Mouse (Mus musculus): Measurements from ENCODE around the gene Zmynd8.
"Not testable (repeated sequence)": the region's sequence is repeated elsewhere in the genome, so short reads cannot be mapped to it uniquely, and the experiment has no call there.

The Zmynd8 gene

DNA sequence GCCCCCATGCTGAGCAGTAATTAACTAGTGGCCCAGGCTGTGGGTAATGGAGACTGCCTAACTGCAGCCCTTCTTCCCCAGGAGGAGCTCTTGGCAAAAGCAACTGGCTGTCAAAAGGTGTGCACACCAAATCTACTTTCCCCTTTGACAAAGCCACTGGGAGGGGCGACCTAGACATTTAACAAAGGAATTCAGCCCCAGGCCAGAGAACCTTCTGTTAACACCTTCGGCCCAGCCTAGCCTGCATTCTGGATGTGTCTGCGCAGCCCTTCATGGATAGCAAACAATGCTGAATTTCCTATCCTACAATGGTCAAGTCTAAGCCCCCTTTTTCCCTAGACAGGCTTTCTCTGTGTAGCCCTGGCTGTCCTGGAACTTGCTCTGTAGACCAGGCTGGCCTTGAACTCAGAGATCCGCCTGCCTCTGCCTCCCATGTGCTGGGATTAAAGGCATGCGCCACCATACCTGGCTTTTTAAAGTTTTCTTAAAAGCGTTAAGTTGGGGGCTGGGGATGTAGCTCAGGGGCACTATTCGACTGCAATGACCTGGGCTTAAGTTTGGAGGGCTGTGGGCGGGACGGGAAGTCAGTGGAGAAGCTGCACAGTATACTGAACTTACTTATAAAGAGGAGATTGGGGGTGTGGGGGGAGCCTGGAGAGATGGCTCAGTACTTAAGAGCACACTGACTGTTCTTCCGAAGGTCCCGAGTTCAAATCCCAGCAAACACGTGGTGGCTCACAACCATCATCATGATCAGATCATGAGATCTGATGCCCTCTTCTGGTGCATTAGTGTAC lies 90.4 kb downstream of the Zmynd8 start:
- DNase-seq (ENCODE audit: low spot score in 2 of 2): no peak

DNA sequence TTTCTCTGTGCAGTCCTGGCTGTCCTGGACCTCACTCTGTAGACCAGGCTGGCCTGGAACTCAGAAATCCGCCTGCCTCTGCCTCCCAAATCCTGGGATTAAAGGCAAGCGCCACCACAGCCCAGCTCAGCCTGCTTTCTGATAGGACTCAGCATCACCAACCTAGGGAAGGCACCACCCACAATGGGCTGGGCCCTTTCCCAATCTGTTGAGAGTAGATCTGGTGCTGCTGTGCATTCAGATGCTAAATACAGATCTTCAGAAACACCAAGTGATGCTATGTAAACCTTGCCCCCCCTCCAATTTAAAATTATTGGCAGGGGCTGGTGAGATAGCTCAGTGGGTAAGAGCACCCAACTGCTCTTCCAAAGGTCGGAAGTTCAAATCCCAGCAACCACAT lies 98.6 kb downstream of the Zmynd8 start:
- DNase-seq (ENCODE audit: low spot score in 2 of 2): not testable (repeated sequence)

DNA sequence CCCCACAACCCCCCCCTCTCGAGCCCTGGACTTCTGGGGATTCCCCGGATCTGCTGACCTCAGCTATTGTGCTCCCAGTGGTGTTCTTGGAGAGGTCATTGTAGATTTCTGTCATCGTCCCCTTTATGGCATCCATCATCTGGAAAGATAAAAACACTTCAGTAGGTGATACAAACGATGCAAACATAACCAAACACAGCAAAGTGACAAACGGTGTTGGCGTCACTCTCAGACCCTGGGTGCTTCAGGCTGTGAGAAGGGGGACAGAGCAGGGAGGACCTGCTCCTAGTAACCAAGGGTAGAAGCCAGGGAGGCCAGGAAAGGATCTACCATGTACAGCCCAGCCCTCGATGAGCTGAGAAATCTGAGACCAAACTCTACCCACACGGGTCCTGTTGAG lies 100.9 kb downstream of the Zmynd8 start:
- no peak for DNase-seq (ENCODE audit: low spot score in 2 of 2)

DNA sequence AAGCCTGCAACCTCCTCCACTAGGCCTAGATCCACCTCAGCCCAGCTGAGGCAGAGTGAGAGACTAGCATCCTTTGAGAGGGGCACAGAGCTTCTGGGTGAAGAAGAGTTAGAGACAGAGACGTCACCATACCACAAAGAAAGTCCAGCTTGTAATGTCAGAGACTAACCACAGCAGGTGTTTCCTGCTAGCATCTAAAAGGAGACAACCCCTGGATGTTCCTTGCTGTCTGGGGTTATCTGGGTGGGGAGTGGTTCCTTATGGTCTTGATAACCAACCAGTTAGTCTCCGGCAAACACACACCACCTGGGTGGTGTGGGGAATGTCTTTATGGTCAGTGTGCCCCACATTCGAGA lies 105.6 kb downstream of the Zmynd8 start:
- DNase-seq (ENCODE audit: low spot score in 2 of 2): no peak

DNA sequence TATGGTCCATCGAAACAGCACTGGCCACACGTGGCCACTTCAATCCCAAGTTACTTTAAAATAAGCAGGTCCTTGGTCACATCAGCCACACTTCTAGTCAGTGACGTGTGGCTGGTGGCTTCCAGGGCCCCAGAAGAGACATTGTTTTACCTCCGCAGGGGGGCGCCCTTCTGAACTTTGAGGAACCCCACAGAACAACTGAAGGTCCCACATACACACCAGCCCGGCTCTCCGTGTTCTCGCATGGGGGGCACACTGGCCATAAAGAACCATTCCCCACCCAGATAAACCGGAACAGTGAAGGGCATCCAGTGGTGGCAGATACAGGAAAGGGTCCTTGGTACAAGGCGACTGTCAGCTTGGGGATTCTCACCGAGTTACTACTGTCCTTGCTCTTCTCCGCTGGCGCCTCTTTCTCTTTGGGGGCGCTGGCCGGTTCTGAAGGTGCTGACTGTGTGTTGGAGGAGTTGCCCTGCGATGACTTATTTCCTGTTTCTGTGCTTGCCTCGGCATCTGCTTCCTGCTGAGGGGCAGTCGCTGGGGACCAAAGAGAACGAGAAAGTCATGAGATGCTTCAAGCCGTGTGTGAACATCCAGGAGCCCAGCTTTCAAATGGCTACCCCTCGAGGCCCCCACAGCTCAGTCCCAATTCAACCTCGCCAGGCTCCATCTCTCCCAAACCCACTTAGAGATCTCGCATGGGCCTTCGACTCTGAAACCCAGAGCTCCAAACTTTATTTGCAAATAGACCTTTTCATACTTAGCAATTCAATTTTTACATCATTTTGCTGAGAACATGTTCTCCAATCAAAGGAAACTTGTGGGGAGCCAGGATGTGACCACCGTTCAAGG lies 106.2 kb downstream of the Zmynd8 start:
- no peak for DNase-seq (ENCODE audit: low spot score in 2 of 2)

DNA sequence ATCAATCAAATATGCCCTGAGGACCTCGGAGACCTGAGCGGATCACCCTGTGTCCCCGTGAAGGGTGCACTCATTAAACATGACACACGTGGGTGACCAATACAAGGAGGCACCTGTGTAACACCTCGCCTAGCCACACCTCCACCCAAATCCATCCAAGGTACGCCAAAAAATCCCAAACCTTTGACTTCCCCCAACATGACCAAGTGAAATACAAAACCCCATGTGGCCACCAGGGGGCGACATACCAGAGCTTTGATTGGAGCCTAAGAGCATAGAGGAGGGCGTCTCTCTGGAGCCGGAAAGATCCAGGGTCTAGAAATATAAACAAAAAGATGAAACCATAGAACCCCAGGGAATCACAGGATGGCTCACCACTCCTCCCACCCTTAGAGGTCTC lies 107.2 kb downstream of the Zmynd8 start:
- DNase-seq (ENCODE audit: low spot score in 2 of 2): peak in 1 of 2 experiments; percentile 43

DNA sequence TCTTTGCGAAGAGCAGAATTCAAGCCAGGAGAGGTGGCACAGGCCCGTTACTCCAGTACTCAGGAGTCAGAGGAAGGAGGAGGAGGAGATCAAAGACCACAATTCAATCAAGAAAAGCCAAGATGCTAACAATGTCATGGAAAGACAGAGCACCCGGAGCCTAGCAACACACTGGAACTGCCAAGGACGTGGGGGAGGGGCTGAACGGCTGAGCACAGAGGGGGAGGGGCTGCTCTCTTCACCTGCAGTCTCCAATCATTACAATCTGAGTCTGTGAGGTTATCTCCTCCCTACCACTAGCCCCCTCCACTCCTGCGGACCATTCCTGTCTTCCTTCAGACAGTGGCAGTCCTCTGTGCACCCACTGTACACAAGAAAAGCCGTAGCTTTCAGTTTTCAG lies 107.8 kb downstream of the Zmynd8 start:
- DNase-seq (ENCODE audit: low spot score in 2 of 2): no peak

DNA sequence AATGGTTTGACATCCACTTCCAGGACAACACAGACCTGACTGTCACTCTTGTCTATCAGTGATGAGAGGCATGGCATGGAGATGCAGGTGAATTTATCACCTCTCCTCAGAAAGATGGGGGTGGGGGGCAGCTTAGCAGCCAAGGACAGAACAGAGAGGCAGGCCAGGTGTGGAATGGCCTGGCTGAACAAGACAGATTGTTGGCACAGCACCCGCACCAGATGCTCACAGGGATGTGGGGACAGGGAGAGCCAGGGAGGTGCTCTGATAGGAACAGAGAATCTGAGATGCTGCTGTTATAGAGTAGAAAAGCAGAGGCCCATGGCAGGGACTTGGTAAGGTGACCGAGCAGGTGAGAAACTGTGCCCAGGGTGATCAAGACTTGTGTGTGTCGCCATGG lies 109.1 kb downstream of the Zmynd8 start:
- DNase-seq (ENCODE audit: low spot score in 2 of 2): no peak

DNA sequence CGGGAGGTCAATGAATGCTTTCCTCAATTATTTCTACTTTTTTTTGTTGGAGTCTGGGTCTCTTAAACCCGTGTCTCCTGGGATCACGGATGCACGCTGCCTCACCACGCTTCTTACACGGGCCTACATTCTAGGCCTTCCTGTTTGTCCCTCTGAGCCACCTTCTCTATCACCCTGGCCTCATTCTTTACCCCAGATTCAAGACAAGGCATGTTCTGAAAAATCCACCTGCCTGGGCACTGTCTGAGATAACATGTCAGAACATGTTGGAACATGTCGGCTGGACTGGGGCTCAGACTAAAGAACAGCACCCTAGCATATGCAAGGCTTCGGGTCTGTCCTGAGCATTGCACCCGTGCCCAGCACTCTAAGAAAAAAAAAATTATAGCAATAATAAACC lies 110.0 kb downstream of the Zmynd8 start:
- no peak for DNase-seq (ENCODE audit: low spot score in 2 of 2)

DNA sequence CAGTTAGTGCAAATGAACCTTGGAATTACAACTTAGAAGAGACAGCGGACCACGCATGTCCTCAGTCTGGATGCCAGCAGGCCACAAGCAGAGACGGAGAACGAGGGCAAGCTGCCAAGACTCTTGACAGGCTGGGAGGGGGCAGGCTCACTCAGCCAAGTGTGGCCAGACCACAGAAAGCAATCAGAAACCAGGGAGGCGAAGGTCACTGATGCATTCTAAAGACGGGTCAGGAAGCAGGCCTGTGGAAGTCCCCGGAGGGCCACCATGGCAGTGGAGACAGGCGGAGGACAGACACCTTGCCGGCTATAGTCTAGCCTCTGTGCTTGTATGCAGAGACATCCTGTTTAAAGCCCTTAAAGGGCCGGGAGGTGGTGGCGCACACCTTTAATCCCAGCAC lies 110.8 kb downstream of the Zmynd8 start:
- peak; percentile 62 for DNase-seq (ENCODE audit: low spot score in 2 of 2)

DNA sequence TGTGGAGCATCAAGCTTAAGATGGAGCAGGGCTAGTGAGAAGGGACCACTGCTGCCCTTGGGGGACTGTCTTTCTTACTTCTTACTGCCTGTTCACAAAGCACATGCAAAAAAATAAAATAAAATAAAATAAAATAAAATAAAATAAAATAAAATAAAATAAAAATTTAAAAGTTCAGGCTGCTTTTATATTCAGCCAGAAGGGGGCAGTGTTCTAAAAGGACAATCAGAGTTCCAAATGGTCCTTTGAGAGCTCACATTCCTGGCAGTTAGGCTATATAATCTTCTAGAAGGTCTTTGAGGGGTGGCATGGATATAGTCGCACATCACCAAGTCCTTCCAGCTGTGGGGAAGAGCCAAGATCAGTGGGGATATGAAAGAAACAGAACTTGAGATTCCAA lies 112.3 kb downstream of the Zmynd8 start:
- DNase-seq (ENCODE audit: low spot score in 2 of 2): no peak

DNA sequence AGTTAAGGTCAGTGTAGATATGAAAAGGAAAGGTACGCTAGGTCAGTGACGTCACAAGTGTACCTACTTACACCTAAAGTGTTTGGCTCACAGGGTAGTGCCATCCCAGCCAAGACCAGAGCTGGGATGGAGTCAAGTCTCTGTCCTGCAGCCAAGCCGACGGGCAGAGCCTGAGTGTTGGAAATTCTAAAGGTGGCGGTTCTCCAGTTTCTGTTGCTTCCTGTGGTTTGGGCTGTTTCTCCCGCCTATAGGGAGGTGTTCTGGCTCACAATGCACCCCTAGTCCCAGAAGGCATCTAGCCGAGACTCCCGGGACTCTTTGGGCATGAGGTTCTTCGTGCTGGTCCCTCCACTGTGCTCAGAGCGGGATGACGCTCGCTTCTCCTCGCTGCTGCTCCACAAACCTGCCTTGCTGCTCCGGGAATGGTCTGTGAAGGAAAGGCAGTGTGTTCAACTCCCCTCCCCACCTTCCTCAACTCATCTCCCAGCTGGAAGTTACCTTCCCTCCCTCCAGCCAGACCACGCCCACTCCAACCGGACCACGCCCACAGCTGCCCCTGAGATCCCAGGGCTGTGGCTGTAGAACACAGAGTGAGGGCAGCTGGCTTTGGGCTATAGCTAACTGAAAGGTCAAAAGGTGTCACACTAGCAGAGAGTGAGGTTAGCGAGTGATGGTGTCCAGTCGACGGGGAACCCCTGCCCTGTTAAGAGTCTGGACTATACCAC lies 113.3 kb downstream of the Zmynd8 start:
- no peak for DNase-seq (ENCODE audit: low spot score in 2 of 2)

DNA sequence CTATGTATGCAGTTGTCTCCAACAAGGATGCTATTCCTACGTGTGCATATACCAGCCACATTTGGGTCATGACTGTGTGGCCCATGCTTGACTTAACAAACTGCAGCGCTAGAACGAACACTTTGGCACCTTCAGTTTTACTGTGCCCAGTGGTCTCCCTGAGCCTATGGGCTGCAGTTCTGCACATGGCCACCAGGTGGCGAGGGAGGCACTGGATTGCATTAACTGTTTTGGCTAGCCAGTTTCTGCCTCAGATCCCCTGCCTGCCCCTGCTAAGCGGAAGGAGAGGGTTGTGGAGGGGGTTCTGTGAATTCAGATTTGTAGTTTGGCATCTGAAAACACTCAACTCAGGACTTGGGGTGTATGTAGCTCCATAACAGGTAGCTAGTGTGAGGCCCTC lies 116.5 kb downstream of the Zmynd8 start:
- peak; percentile 70 to 86 for DNase-seq (ENCODE audit: low spot score in 2 of 2)

DNA sequence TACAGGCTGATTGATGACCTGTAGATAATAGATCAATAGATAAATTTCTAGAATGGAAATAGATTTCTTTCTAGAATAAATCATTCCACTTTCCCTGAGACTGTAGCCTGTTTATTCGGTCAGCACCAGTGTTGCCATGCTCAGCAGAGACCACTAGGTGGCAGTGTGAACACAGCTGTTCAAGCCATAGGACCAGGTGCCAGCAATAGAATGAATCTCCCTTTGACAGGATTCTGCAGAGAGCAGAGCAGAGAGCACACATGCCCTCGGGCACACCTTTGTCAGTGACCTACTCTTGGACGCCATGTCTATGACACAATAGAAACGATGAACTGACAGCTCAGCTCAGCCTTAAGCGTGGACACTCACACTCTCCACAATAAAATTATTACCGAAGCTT lies 119.9 kb downstream of the Zmynd8 start:
- peak; percentile 77 to 79 for DNase-seq (ENCODE audit: low spot score in 2 of 2)

DNA sequence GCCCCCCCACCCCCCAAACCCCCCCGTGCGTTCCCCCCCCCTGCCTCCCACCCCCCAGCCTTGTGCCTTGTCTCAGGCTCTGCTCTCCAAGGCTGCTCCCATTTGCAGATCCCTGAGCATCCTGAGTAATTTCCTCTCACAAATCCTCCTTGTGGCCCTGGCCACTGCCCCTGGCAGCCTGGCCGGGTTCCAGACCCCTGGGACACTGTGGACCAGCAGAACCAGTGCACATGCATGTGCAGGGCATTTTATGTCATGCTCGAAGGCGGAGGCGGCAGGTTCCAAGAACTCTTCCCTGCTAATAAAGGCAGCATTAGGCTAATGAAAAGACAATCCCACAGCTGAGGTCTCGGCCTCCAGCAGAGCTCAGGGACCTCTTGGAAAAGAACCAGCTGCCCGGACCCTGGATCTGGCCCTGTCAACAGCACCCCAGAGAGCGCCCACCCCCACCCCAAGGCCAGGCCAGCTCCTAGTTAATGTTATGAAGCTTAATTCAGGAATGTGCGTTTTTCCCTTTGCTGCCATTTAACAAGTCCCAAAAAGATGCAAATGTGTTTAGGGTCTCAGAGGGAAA lies 129.4 kb downstream of the Zmynd8 start:
- DNase-seq (ENCODE audit: low spot score in 2 of 2): no peak

DNA sequence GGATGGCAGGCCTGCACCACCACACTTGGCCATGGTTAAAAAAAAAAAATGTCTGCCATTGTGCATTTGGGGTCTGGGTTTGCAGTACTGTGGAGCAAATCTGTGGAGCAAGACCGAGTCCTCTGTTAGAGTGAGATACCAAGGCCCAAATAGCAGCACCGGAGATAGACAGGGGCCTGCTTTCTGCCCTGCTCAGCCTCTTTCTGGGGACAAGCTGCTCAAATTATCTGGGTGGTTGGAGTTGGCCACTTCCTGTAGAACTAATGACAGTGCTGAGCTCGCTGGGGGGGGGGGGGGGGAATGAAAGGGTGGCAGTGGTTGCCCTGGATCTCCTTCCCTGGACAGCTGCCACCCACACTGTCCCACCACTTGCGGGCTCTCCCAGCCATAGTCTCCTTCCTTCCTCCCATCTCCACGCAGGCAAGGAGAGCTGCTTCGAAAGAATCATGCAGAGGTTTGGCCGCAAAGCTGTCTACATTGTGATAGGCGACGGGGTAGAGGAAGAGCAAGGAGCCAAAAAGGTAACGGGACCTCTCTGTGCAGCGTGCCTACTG lies 129.9 kb downstream of the Zmynd8 start:
- DNase-seq (ENCODE audit: low spot score in 2 of 2): no peak

DNA sequence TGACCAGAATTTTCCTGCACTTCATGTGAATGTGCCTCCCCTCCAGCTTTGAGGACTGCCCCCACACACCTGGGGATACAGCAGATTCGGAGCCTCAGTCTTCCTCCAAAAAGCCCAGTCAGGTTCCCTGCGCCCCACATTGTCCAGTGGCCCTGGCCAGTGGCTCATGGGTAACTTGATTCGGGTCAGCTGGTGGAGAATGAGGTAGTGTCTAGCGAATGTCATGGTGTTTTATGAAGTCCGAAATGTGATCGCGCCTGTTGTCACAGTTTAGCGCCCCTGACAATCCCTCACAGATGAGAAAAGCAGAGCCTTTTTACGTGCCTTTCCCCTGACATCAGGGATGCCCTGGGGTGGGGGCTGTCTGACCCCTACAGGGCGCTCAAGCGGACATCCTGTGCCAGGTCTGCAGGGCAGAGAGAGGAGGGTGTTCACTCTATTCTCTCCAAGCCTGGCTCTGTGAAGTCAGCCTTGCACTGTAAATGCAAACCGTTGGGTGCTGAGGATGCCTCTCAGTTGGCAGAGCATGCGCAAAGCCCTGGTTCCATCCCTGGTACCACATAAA lies 139.3 kb downstream of the Zmynd8 start:
- DNase-seq (ENCODE audit: low spot score in 2 of 2): no peak

DNA sequence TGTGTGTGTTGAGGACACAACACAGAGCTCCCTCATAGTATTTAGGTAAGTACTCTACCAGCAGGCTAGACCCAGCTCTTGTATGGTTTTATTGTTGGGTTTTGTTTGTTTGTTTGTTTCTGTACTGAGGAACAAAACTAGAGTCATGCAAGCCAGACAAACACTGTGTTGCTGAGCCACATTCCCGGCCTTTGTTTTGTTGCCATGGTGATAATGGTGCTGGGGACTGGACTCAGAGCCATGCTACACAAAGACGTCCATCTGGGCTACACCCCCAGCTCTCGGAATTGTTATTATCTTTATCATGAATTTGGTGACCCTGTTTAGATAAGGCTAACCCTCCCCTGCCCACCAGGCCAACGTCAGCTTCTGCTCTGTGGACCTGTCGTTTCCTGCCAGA lies 140.3 kb downstream of the Zmynd8 start:
- no peak for DNase-seq (ENCODE audit: low spot score in 2 of 2)

DNA sequence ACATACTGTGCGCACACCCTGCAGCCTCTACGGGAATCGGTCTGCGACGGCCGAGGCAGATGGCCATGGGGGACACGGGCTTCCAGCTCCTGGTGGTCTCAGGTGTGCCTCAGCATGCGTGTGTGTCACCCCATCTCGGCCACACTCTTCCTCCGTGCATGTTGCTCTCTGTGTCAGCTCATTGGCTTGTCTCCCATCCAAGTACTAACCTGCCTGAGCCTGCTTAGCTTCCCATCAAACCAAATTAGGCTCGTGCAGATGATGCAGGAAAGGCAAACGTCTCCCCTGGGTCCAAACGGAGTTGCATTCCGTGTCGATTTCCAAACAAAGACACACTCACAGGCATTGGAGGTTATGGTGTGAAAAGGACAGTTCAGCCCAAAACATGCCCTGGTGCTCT lies 141.0 kb downstream of the Zmynd8 start:
- DNase-seq (ENCODE audit: low spot score in 2 of 2): no peak

DNA sequence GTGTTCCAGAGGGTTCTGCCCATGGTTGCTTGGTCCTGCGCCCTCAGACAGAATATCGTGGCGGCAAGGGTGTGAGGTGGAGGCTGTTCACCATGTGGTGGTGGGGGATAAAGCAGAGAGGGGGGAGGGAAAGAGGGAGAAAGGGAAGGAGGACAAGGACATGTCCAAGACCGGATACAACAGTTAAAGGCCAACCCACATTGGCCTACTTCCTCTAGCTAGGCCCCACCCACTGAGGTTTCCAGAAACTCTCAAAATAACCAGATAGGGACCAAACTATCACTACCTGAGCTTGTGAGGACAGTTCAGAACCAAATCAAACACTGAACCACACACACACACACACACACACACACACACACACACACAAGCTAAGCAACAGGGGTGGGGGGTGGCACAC lies 146.1 kb downstream of the Zmynd8 start:
- DNase-seq (ENCODE audit: low spot score in 2 of 2): no peak

DNA sequence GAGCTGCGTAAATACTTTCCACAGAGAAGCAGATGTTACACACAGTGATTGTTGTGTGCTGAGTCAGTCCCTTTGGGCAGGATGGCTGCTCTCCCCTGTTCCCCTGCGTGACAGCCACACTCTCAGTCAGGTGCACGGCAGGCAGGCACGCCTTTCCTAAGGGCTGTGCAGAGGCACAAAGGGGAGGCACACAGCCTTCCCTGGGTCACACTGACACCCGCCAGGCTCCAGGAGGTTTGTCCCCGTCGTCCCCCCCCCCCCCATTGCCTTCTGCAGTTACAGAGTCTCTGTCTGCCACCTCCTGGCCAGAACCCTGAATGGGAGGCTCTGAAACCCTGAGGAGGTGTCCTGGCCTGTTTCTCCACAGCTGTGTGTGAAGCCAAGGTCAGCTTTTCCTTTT lies 147.7 kb downstream of the Zmynd8 start:
- DNase-seq (ENCODE audit: low spot score in 2 of 2): no peak

DNA sequence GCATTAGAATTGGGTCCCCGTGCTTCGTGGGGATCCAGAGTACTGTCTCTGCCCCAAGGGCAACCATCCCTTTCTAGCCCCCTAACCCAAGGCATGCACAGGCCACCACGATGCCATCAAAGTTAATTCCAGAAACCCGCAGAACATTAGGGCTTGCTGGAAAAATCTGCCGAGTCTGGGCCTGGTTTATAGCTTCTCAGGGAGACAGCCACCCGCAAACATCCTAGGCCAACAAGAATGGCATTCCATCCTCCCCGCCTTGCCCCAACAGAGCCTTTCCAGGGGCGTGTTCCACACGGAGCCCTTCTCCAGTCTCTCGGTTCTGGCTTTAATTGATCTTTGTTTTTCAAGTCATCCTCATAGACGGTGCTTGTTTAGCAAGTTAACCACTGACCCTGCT lies 150.4 kb downstream of the Zmynd8 start:
- no peak for DNase-seq (ENCODE audit: low spot score in 2 of 2)
